Mouse (Mus musculus) intestine, postnatal 0 days (tissue): Measurements from ENCODE around the gene Topors. TPM values are rescaled to one million over a fixed set of nuclear protein-coding genes. Genes with fewer than 3 reads are reported as not detected.

ENCODE experiments used
- ATAC-seq: fragments of 200-750 bp; cut with Nextera tagmentation; 2 replicates; pipeline ENCODE4 v1.8.0; 2017; ENCODE audit warnings: mild to moderate bottlenecking, moderate TSS enrichment, moderate library complexity
- H3K27ac ChIP-seq: fragments of 300-500 bp; sonication (generic); 2 replicates; pipeline ENCODE4 v1.5.1; 2014; ENCODE audit warnings: mild to moderate bottlenecking, low read depth, low read length, moderate library complexity
- H3K27me3 ChIP-seq: fragments of 300-500 bp; sonication (generic); replicated peaks from 2 replicates; pipeline ENCODE4 v1.6.1; 2014; ENCODE audit warnings: low read length, mixed read lengths; ENCODE audit not compliant: control insufficient read depth, insufficient read depth
- H3K36me3 ChIP-seq: fragments of 300-500 bp; sonication (generic); 2 replicates; pipeline ENCODE4 v1.6.1; 2014; ENCODE audit warnings: mild to moderate bottlenecking, moderate library complexity; ENCODE audit not compliant: control insufficient read depth, insufficient read depth
- H3K4me1 ChIP-seq: fragments of 300-500 bp; sonication (generic); replicated peaks from 2 replicates; pipeline ENCODE4 v1.6.1; 2014; ENCODE audit warnings: antibody characterized with exemption, low read length, mixed read lengths; ENCODE audit not compliant: control insufficient read depth, insufficient read depth
- H3K4me2 ChIP-seq: fragments of 300-500 bp; sonication (generic); replicated peaks from 2 replicates; pipeline ENCODE4 v1.6.1; 2014; ENCODE audit warnings: low read depth, mild to moderate bottlenecking, moderate library complexity
- H3K4me3 ChIP-seq: fragments of 300-500 bp; sonication (generic); 2 replicates; pipeline ENCODE4 v1.5.1; 2014; ENCODE audit warnings: low read depth, low read length
- H3K9ac ChIP-seq: fragments of 300-500 bp; sonication (generic); 2 replicates; pipeline ENCODE4 v1.6.1; 2014; ENCODE audit warnings: mild to moderate bottlenecking, low read depth, low read length
- H3K9me3 ChIP-seq: fragments of 300-500 bp; sonication (generic); 2 replicates; pipeline ENCODE4 v1.6.1; 2016; ENCODE audit warnings: mixed run types; ENCODE audit not compliant: control insufficient read depth
- CTCF ChIP-seq: sonication (generic); IDR thresholded peaks from 2 replicates; pipeline ENCODE4 v1.5.1; 2016; ENCODE audit warnings: low read depth, mild to moderate bottlenecking, control low read depth, antibody characterized with exemption, moderate library complexity
- whole genome bisulfite sequencing: fragments of 180-500 bp; shearing (Covaris S2); extraction: QIAGEN DNeasy Blood & Tissue Kit; methylation state at CpG from one replicate; pipeline ENCODE4 v1.1.7; 2014; 5-methylcytosine and 5-hydroxymethylcytosine counted together
- polyA plus RNA-seq: library from polyadenylated mRNA; unstranded; fragments of >200 nt; fragmentation: Nextera tagmentation; extraction: Ambion mirVana; gene quantifications from 2 replicates; pipeline ENCODE4 v1.2.1, GENCODE M21; 2015

Gene Topors
- polyA plus RNA-seq, 1 experiment from 2014 or later, result 18.3 TPM

- 0 out of 2 replicates have a peak, but pooled peaks cover 3% of the 10 kb centered on the region for H3K4me1 ChIP-seq
- H3K27ac ChIP-seq, result no peak overlapping the region
- no peak for TF ChIP-seq CTCF
- H3K4me3 ChIP-seq, result no peak overlapping the region
- no peaks in the 10 kb centered on the region for H3K27me3 ChIP-seq
- no peaks in the 10 kb centered on the region for H3K36me3 ChIP-seq
- ATAC-seq, result no peak
- 49% methylated on average over 6 of the region's 6 CpGs for WGBS
- no peak overlapping the region for H3K9ac ChIP-seq
- no peak overlapping the region for H3K4me2 ChIP-seq
- H3K9me3 ChIP-seq, result no peaks in the 10 kb centered on the region
Measured at GRCm38 (mm10) chr4:40241928-40242327, 27.7 kb downstream of the Topors start.

GRCm38 (mm10) chr4:40240272-40240744 is 29.3 kb downstream of the Topors start:
- no peak for TF ChIP-seq CTCF
- ATAC-seq, result peak; percentile 7; the same call in 1 of the 2 replicates
- WGBS, result 41% methylated on average over 5 of the region's 5 CpGs
- Histone ChIP-seq H3K27me3 (no peaks in the 10 kb centered on the region), H3K9ac (peak overlapping the region; percentile 68; the same call in 1 of the 2 replicates), H3K4me1 (0 out of 2 replicates have a peak, but pooled peaks cover 3% of the 10 kb centered on the region), H3K27ac (peak overlapping the region; percentile 90; the same call in 1 of the 2 replicates), H3K4me2 (peak overlapping the region; percentile 91), H3K4me3 (peak overlapping the region; percentile 76), H3K36me3 (no peaks in the 10 kb centered on the region), H3K9me3 (no peaks in the 10 kb centered on the region)

GRCm38 (mm10) chr4:40239409-40240271 is 30.0 kb downstream of the Topors start, which contains the start of gene Ddx58:
Gene Ddx58, minus strand, starts transcription at chr4:40239828.
- no peak for TF ChIP-seq CTCF
- 2% methylated on average over 34 of the region's 35 CpGs for WGBS
- 0 out of 2 replicates have a peak, but pooled peaks cover 4% of the 10 kb centered on the region for H3K36me3 ChIP-seq

GRCm38 (mm10) chr4:40238483-40239408 is 30.9 kb downstream of the Topors start:
- ATAC-seq, result peak; percentile 80
- WGBS, result 2% methylated on average over 17 of the region's 17 CpGs
- Histone ChIP-seq H3K27me3 (no peaks in the 10 kb centered on the region), H3K27ac (peak overlapping the region; percentile 90), H3K36me3 (peaks cover 9% of the 10 kb centered on the region), H3K4me1 (0 out of 2 replicates have a peak, but pooled peaks cover 3% of the 10 kb centered on the region), H3K4me3 (peak overlapping the region; percentile 76), H3K9me3 (no peaks in the 10 kb centered on the region), H3K4me2 (peak overlapping the region; percentile 91), H3K9ac (peak overlapping the region; percentile 68)
- no peak for TF ChIP-seq CTCF

More at GRCm38 (mm10) chr4:40239409-40240271, 30.0 kb downstream of the Topors start, which contains the start of gene Ddx58:
- H3K4me3 ChIP-seq, result peak within 1 kb of the TSS; percentile 76
- peak within 1 kb of the TSS; percentile 91 for H3K4me2 ChIP-seq
- peak within 1 kb of the TSS; percentile 68 for H3K9ac ChIP-seq
- H3K27ac ChIP-seq, result peak within 1 kb of the TSS; percentile 90
- no peaks in the 10 kb centered on the region for H3K9me3 ChIP-seq
- peak; percentile 75 for ATAC-seq
- H3K4me1 ChIP-seq, result 0 out of 2 replicates have a peak, but pooled peaks cover 3% of the 10 kb centered on the region
- H3K27me3 ChIP-seq, result no peaks in the 10 kb centered on the region

- 0 out of 2 replicates have a peak, but pooled peaks cover 3% of the 10 kb centered on the region for H3K4me1 ChIP-seq
- H3K9me3 ChIP-seq, result no peaks in the 10 kb centered on the region
- no peak overlapping the region for H3K4me3 ChIP-seq
- no peak overlapping the region for H3K27ac ChIP-seq
- no peaks in the 10 kb centered on the region for H3K27me3 ChIP-seq
- H3K4me2 ChIP-seq, result no peak overlapping the region
- no peak for TF ChIP-seq CTCF
- no peak overlapping the region for H3K9ac ChIP-seq
- WGBS, result 83% methylated on average over 4 of the region's 4 CpGs
- peaks cover 9% of the 10 kb centered on the region for H3K36me3 ChIP-seq
- no peak for ATAC-seq
Measured at GRCm38 (mm10) chr4:40236829-40237228, 32.8 kb downstream of the Topors start.
